Mouse (Mus musculus): ENCODE measurements around the gene Psg16. TPM values are rescaled to one million over a fixed set of nuclear protein-coding genes. Genes with fewer than 3 reads are reported as not detected.

Gene Psg16
- polyA plus RNA-seq, 1 experiment, result 3.3 TPM

DNA sequence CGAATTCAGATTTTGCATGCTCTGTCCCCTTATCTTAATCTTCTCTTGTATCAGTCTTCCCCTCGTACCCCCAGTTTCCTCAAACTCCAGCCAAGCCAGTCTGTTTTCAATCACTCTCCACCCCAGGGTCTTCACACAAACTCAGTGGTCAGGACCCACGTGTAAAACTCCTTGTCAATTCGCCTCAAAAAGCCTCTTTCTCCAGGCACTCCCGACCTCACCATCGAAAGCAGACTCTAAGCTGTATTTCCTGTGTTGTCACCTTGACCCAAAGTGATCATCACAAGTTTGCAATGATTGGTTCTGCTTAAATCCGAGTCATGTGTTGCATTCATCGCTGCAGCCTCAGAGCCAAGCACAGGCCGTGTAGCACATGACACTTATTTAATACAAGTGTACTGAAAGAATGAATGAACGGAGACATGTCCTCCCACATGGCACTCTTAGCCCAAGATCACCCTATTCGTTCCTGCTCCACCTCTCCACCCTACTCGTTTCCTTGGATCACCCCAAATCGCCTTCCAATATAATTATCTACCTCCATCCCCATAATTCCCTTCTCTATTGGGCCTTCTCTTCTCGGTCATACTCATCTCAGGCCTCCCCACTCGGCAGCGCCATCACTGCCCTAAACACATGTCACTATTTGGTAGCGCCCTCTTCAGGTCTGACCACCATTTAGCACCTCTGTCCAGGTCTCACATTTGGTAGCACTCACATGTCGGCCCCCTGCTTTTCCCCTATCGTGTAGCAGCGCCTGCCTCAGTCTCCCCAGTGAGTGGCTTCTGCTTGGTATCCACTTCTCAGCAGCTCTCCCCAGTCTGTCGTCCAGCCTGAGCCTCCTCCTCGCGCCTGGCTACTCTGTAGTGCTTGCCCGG lies 46.9 kb upstream of the Psg16 start:
- H3K9ac ChIP-seq (ENCODE audit: low read depth, poor library complexity, severe bottlenecking), result peak overlapping the region; percentile 78
- H3K4me3 ChIP-seq (ENCODE audit: low read depth, low read length), result peak overlapping the region; percentile 83
- peaks cover 6% of the 10 kb centered on the region for H3K36me3 ChIP-seq (ENCODE audit: control insufficient read depth, insufficient read depth, low read length, poor library complexity, severe bottlenecking)
- H3K27me3 ChIP-seq (ENCODE audit: control insufficient read depth, insufficient read depth, low read length, poor library complexity, severe bottlenecking), result no peaks in the 10 kb centered on the region
- H3K27ac ChIP-seq (ENCODE audit: insufficient read depth, low read length), result peak overlapping the region; percentile 4; the same call in 1 of the 2 replicates
- H3K4me1 ChIP-seq (ENCODE audit: control insufficient read depth, insufficient read depth, low read length), result peaks cover 2% of the 10 kb centered on the region
- TF ChIP-seq CTCF (IDR thresholded peaks at IDR 0.05; ENCODE audit: low read depth, low read length) (peak; percentile 71), POLR2A (IDR thresholded peaks at IDR 0.05; ENCODE audit: insufficient read depth, low read length) (no peak)
- no peaks in the 10 kb centered on the region for H3K9me3 ChIP-seq (replicated peaks; ENCODE audit: control insufficient read depth, insufficient read depth, low read length, poor library complexity, severe bottlenecking)

- Histone ChIP-seq H3K27ac (ENCODE audit: insufficient read depth, low read length) (peak within 1 kb of the TSS; percentile 55; the same call in 1 of the 2 replicates), H3K9me3 (replicated peaks; ENCODE audit: control insufficient read depth, insufficient read depth, low read length, poor library complexity, severe bottlenecking) (no peaks in the 10 kb centered on the region), H3K4me1 (ENCODE audit: control insufficient read depth, insufficient read depth, low read length) (peaks cover 2% of the 10 kb centered on the region), H3K4me3 (ENCODE audit: low read depth, low read length) (peak within 1 kb of the TSS; percentile 83), H3K36me3 (ENCODE audit: control insufficient read depth, insufficient read depth, low read length, poor library complexity, severe bottlenecking) (no peaks in the 10 kb centered on the region), H3K9ac (ENCODE audit: low read depth, poor library complexity, severe bottlenecking) (peak within 1 kb of the TSS; percentile 78), H3K27me3 (ENCODE audit: control insufficient read depth, insufficient read depth, low read length, poor library complexity, severe bottlenecking) (no peaks in the 10 kb centered on the region)
- TF ChIP-seq EP300 (IDR thresholded peaks at IDR 0.05; ENCODE audit: insufficient read depth, low read depth, low read length) (0 out of 2 replicates have a peak, but pooled peaks have one; percentile 29), CTCF (IDR thresholded peaks at IDR 0.05; ENCODE audit: low read depth, low read length) (no peak)
Measured at GRCm38 (mm10) chr7:17027588-17028343, 46.1 kb upstream of the Psg16 start, which contains the start of gene Ppp5c. Gene Ppp5c, minus strand, starts transcription at chr7:17027924.

DNA sequence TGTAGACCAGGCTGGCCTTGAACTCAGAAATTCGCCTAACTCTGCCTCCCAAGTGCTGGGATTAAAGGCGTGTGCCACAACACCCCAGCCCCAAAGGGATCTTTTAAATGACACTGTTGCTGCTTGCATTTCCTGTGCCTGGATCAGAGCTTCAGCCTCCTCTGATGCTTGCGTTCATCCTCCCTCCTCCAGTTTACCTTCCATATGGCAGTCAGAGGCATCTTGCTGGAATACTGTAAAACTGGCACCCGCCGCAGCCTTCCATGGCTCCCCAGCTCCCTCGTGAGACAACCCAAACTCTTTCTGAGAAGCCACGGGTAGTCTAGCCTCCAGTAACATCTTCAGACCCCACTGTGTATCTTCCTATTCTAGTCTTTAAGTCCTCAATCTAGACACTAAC lies 44.9 kb upstream of the Psg16 start:
- Histone ChIP-seq H3K27me3 (ENCODE audit: control insufficient read depth, insufficient read depth, low read length, poor library complexity, severe bottlenecking) (no peaks in the 10 kb centered on the region), H3K27ac (ENCODE audit: insufficient read depth, low read length) (no peak overlapping the region), H3K4me1 (ENCODE audit: control insufficient read depth, insufficient read depth, low read length) (peaks cover 2% of the 10 kb centered on the region), H3K9me3 (replicated peaks; ENCODE audit: control insufficient read depth, insufficient read depth, low read length, poor library complexity, severe bottlenecking) (no peaks in the 10 kb centered on the region), H3K36me3 (ENCODE audit: control insufficient read depth, insufficient read depth, low read length, poor library complexity, severe bottlenecking) (no peaks in the 10 kb centered on the region), H3K4me3 (ENCODE audit: low read depth, low read length) (no peak overlapping the region), H3K9ac (ENCODE audit: low read depth, poor library complexity, severe bottlenecking) (no peak overlapping the region)
- TF ChIP-seq EP300 (IDR thresholded peaks at IDR 0.05; ENCODE audit: insufficient read depth, low read depth, low read length), result no peak
- TF ChIP-seq POLR2A (IDR thresholded peaks at IDR 0.05; ENCODE audit: insufficient read depth, low read length), result no peak
- TF ChIP-seq CTCF (IDR thresholded peaks at IDR 0.05; ENCODE audit: low read depth, low read length), result no peak

- Histone ChIP-seq H3K9me3 (replicated peaks; ENCODE audit: control insufficient read depth, insufficient read depth, low read length, poor library complexity, severe bottlenecking) (no peaks in the 10 kb centered on the region), H3K4me3 (ENCODE audit: low read depth, low read length) (no peak overlapping the region), H3K27ac (ENCODE audit: insufficient read depth, low read length) (no peak overlapping the region), H3K4me1 (ENCODE audit: control insufficient read depth, insufficient read depth, low read length) (peaks cover 2% of the 10 kb centered on the region), H3K36me3 (ENCODE audit: control insufficient read depth, insufficient read depth, low read length, poor library complexity, severe bottlenecking) (no peaks in the 10 kb centered on the region), H3K9ac (ENCODE audit: low read depth, poor library complexity, severe bottlenecking) (no peak overlapping the region), H3K27me3 (ENCODE audit: control insufficient read depth, insufficient read depth, low read length, poor library complexity, severe bottlenecking) (no peaks in the 10 kb centered on the region)
- TF ChIP-seq CTCF (IDR thresholded peaks at IDR 0.05; ENCODE audit: low read depth, low read length), result no peak
- no peak for TF ChIP-seq POLR2A (IDR thresholded peaks at IDR 0.05; ENCODE audit: insufficient read depth, low read length)
- TF ChIP-seq EP300 (IDR thresholded peaks at IDR 0.05; ENCODE audit: insufficient read depth, low read depth, low read length), result no peak
Measured at GRCm38 (mm10) chr7:17030239-17030638, 43.6 kb upstream of the Psg16 start.

GRCm38 (mm10) chr7:17038018-17038695 lies 35.7 kb upstream of the Psg16 start:
- no peaks in the 10 kb centered on the region for H3K9me3 ChIP-seq (replicated peaks; ENCODE audit: control insufficient read depth, insufficient read depth, low read length, poor library complexity, severe bottlenecking)
- H3K4me3 ChIP-seq (ENCODE audit: low read depth, low read length), result no peak overlapping the region
- no peaks in the 10 kb centered on the region for H3K36me3 ChIP-seq (ENCODE audit: control insufficient read depth, insufficient read depth, low read length, poor library complexity, severe bottlenecking)
- no peak overlapping the region for H3K27ac ChIP-seq (ENCODE audit: insufficient read depth, low read length)
- no peaks in the 10 kb centered on the region for H3K4me1 ChIP-seq (ENCODE audit: control insufficient read depth, insufficient read depth, low read length)
- no peaks in the 10 kb centered on the region for H3K27me3 ChIP-seq (ENCODE audit: control insufficient read depth, insufficient read depth, low read length, poor library complexity, severe bottlenecking)
- no peak overlapping the region for H3K9ac ChIP-seq (ENCODE audit: low read depth, poor library complexity, severe bottlenecking)
- TF ChIP-seq EP300 (IDR thresholded peaks at IDR 0.05; ENCODE audit: insufficient read depth, low read depth, low read length), result no peak
- no peak for TF ChIP-seq POLR2A (IDR thresholded peaks at IDR 0.05; ENCODE audit: insufficient read depth, low read length)
- TF ChIP-seq CTCF (IDR thresholded peaks at IDR 0.05; ENCODE audit: low read depth, low read length), result no peak
